Mouse (Mus musculus) adrenal gland, postnatal 36 days (tissue): Measurements from ENCODE around the gene Gsg1. TPM values are rescaled to one million over a fixed set of nuclear protein-coding genes. Genes with fewer than 3 reads are reported as not detected.
A peak's percentile ranks its signal among the peaks of the same experiment; 100 is the strongest.

ENCODE experiments used
- DNase-seq, 2 experiments: peaks; one replicate each; pipeline ENCODE4 v3.0.0; 2021; ENCODE audit warnings: mixed read lengths in 1 of 2
- long read RNA-seq, 2 experiments: library from polyadenylated mRNA; stranded (forward); transcript quantifications; one replicate each; pipeline ENCODE4 v2.0.0; 2021; ENCODE audit warnings: borderline sequencing depth in 2 of 2
- total RNA-seq, 2 experiments: library from RNA; stranded (reverse); gene quantifications; 2 replicates each; pipeline ENCODE4 v1.2.3; 2021

Gsg1 gene
- total RNA-seq, result not detected
- long read RNA-seq, experiment 1, result 0 reads
- long read RNA-seq, experiment 2, result 0 reads

GRCm38 (mm10) chr6:135254153-135254552 is at the start of gene Gsg1:
Gsg1 (minus strand) TSS chr6:135254351.
- DNase-seq, result no peak

GRCm38 (mm10) chr6:135302421-135303125 is 48.4 kb upstream of the Gsg1 start:
- DNase-seq, result no peak

GRCm38 (mm10) chr6:135300469-135300868 is 46.3 kb upstream of the Gsg1 start:
- no peak for DNase-seq

- DNase-seq, result no peak
These were observed 44.9 kb upstream of the Gsg1 start for GRCm38 (mm10) chr6:135299024-135299550.

- no peak for DNase-seq
These were observed 43.4 kb upstream of the Gsg1 start for GRCm38 (mm10) chr6:135297570-135297969.

GRCm38 (mm10) chr6:135296267-135296666 is 42.1 kb upstream of the Gsg1 start:
- DNase-seq, result peak in 1 of 2 experiments; percentile 34

- DNase-seq, result peak; percentile 11 to 17
These were observed 41.1 kb upstream of the Gsg1 start for GRCm38 (mm10) chr6:135295082-135295861.

- DNase-seq, result no peak
These were observed 40.0 kb upstream of the Gsg1 start for GRCm38 (mm10) chr6:135294150-135294549.

GRCm38 (mm10) chr6:135292391-135292790 is 38.2 kb upstream of the Gsg1 start:
- peak in 1 of 2 experiments; percentile 12 for DNase-seq

- no peak for DNase-seq
These were observed 25.7 kb upstream of the Gsg1 start for GRCm38 (mm10) chr6:135279856-135280255.

GRCm38 (mm10) chr6:135279286-135279685 is 25.1 kb upstream of the Gsg1 start:
- DNase-seq, result no peak

- DNase-seq, result no peak
These were observed 24.2 kb upstream of the Gsg1 start for GRCm38 (mm10) chr6:135278302-135278701.

GRCm38 (mm10) chr6:135276474-135277295 is 22.5 kb upstream of the Gsg1 start:
- DNase-seq, result no peak

- DNase-seq, result no peak
These were observed 21.1 kb upstream of the Gsg1 start for GRCm38 (mm10) chr6:135275231-135275630.

GRCm38 (mm10) chr6:135273066-135273465 is 18.9 kb upstream of the Gsg1 start:
- no peak for DNase-seq

- no peak for DNase-seq
These were observed 17.6 kb upstream of the Gsg1 start for GRCm38 (mm10) chr6:135271761-135272160.

GRCm38 (mm10) chr6:135269626-135270025 is 15.5 kb upstream of the Gsg1 start:
- DNase-seq, result no peak

GRCm38 (mm10) chr6:135268392-135268791 is 14.2 kb upstream of the Gsg1 start:
- DNase-seq, result no peak

GRCm38 (mm10) chr6:135267221-135267620 is 13.1 kb upstream of the Gsg1 start:
- DNase-seq, result no peak

GRCm38 (mm10) chr6:135266056-135266455 is 11.9 kb upstream of the Gsg1 start:
- no peak for DNase-seq

GRCm38 (mm10) chr6:135264136-135264535 is 10.0 kb upstream of the Gsg1 start:
- no peak for DNase-seq

GRCm38 (mm10) chr6:135262565-135262964 is 8.4 kb upstream of the Gsg1 start:
- DNase-seq, result no peak
